Mouse (Mus musculus): ENCODE data around the gene 1700015F17Rik.

GRCm38 (mm10) chr5:5510989-5511388, 32.0 kb upstream of the 1700015F17Rik start:
- TF ChIP-seq TAL1 (IDR thresholded peaks at IDR 0.05; ENCODE audit: low read length), result no peak
- TF ChIP-seq GATA1 (IDR thresholded peaks at IDR 0.05; ENCODE audit: low read length), result no peak

Measured in erythroblast, embryonic 14.5 days (primary cell).